Mouse (Mus musculus): ENCODE measurements at regions not wholly inside any gene's neighbourhood (a gene's known extent, or its start where the extent isn't known, plus 50 kb on each side); places are given as distances from the start of the nearest gene placed in this dataset.

DNA sequence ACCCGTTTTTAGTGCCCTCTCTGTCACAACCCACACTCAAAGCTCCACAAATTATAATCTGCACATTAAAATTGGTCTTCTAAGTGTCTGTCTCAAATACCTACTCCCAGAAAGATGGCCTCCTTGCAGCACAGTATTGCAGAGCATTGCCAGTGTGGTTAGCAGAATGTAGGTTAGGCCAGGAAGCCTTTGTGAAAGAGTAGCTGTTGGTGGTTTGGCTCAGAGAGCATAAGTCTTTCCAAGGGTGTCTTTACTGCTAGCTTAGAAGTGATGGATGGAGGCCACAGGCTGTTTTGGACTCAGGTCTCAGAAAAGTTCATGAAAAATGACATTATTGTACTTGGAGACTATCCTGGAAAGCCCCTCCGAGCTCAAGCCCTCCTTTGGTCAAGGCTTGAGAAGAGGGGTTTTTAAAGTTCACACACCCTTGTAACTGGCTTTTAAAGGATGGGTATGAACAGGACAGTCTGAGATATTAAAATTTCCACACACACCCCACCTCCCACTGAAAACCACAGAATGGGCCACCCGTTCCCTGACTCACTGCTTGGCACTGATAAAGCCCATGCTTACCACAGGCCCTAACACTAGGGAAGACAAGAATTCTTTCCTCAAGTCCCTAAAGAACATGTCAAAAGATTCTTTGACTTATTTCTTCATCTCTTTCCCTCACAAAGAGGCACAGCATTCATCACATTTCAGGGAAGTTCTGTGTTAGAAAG, 605.1 kb downstream of the Ets1 start:
- Histone ChIP-seq H3K4me3 (ENCODE audit: low read depth, low read length) (no peak overlapping the region), H3K27ac (ENCODE audit: insufficient read depth, low read depth, low read length) (no peak overlapping the region), H3K27me3 (ENCODE audit: control insufficient read depth, insufficient read depth, low read length) (no peaks in the 10 kb centered on the region), H3K4me1 (ENCODE audit: control insufficient read depth, insufficient read depth, insufficient read length, low read length) (no peaks in the 10 kb centered on the region), H3K36me3 (ENCODE audit: control insufficient read depth, insufficient read depth, low read length) (no peaks in the 10 kb centered on the region)
- 70% methylated on average over 3 of the region's 3 CpGs for WGBS
- TF ChIP-seq POLR2A (IDR thresholded peaks at IDR 0.05; ENCODE audit: low read depth, low read length) (no peak), CTCF (IDR thresholded peaks at IDR 0.05; ENCODE audit: extremely low read depth, insufficient read length, insufficient replicate concordance, low read depth, low read length) (no peak)

DNA sequence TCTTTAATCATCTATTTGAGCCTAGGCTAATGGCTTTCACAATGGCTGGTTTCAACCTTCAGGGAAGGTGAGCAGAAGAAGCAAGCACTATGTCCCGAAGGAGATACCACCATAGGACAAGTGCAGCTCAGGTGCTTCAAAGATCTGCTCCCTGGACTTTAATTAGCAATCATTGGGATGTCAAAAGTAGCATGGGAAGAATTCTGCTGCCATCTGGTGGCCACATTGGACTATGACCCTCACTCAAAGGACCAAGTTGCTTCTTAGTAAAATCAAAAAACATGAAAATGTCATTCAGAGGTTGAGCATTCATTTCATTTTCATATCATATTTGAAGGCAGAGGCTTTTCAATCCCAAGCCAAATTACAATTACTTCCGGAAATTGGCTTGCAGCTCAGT, 610.9 kb downstream of the Ets1 start:
- 28% methylated on average over 2 of the region's 2 CpGs for WGBS
- Histone ChIP-seq H3K4me3 (ENCODE audit: low read depth, low read length) (no peak overlapping the region), H3K4me1 (ENCODE audit: control insufficient read depth, insufficient read depth, insufficient read length, low read length) (no peaks in the 10 kb centered on the region), H3K27me3 (ENCODE audit: control insufficient read depth, insufficient read depth, low read length) (no peaks in the 10 kb centered on the region), H3K27ac (ENCODE audit: insufficient read depth, low read depth, low read length) (no peak overlapping the region), H3K36me3 (ENCODE audit: control insufficient read depth, insufficient read depth, low read length) (no peaks in the 10 kb centered on the region)
- TF ChIP-seq CTCF (IDR thresholded peaks at IDR 0.05; ENCODE audit: extremely low read depth, insufficient read length, insufficient replicate concordance, low read depth, low read length) (no peak), POLR2A (IDR thresholded peaks at IDR 0.05; ENCODE audit: low read depth, low read length) (no peak)

DNA sequence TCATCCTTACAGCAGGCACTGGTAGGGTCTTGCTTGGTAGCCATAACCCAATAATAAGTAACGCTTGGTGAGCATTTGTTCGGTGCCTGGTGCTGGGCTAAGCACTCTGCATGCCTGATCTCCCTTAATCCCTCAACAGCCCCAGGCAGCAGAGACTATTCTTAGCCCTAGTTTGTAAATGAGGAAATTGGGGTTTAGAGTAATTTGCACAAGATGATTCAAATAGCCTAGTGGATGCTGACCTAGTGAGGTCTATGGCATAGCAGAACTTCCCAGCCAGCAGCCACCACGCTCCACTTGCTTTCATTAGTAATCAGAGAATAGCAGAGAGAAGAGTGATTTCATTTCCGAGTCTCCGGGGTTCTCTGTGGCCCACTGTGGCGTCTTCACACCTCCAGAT, 622.2 kb downstream of the Ets1 start:
- H3K27me3 ChIP-seq (ENCODE audit: control insufficient read depth, insufficient read depth, low read length): no peaks in the 10 kb centered on the region
- H3K4me3 ChIP-seq (ENCODE audit: low read depth, low read length): no peak overlapping the region
- 75% methylated on average over 6 of the region's 6 CpGs for WGBS
- no peaks in the 10 kb centered on the region for H3K36me3 ChIP-seq (ENCODE audit: control insufficient read depth, insufficient read depth, low read length)
- H3K4me1 ChIP-seq (ENCODE audit: control insufficient read depth, insufficient read depth, insufficient read length, low read length): no peaks in the 10 kb centered on the region
- no peak overlapping the region for H3K27ac ChIP-seq (ENCODE audit: insufficient read depth, low read depth, low read length)
- TF ChIP-seq POLR2A (IDR thresholded peaks at IDR 0.05; ENCODE audit: low read depth, low read length): no peak
- TF ChIP-seq CTCF (IDR thresholded peaks at IDR 0.05; ENCODE audit: extremely low read depth, insufficient read length, insufficient replicate concordance, low read depth, low read length): no peak

DNA sequence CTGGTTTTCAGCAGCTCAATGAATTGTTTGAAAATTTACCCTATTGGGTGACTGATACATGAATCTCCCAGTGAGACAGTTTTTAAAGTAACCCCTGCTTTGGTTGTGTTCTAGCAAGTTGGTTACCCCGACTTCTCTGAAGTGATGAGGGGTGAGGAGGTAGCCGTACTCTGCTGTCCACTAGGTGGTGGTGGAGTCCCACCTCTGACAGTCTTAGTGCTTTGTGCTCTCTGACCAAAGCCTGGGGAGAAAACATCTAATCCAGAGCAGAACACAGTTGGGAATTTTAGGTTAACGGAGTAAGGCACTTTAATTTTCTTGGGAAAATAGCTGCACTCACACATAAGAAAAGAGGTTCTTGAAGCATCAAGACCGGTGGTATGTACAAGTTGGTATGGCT, 624.1 kb downstream of the Ets1 start:
- no peaks in the 10 kb centered on the region for H3K27me3 ChIP-seq (ENCODE audit: control insufficient read depth, insufficient read depth, low read length)
- H3K27ac ChIP-seq (ENCODE audit: insufficient read depth, low read depth, low read length): no peak overlapping the region
- 34% methylated on average over 4 of the region's 4 CpGs for WGBS
- H3K4me3 ChIP-seq (ENCODE audit: low read depth, low read length): no peak overlapping the region
- no peaks in the 10 kb centered on the region for H3K4me1 ChIP-seq (ENCODE audit: control insufficient read depth, insufficient read depth, insufficient read length, low read length)
- TF ChIP-seq CTCF (IDR thresholded peaks at IDR 0.05; ENCODE audit: extremely low read depth, insufficient read length, insufficient replicate concordance, low read depth, low read length) (no peak; the same call in 1 of the 2 replicates), POLR2A (IDR thresholded peaks at IDR 0.05; ENCODE audit: low read depth, low read length) (no peak)
- no peaks in the 10 kb centered on the region for H3K36me3 ChIP-seq (ENCODE audit: control insufficient read depth, insufficient read depth, low read length)

DNA sequence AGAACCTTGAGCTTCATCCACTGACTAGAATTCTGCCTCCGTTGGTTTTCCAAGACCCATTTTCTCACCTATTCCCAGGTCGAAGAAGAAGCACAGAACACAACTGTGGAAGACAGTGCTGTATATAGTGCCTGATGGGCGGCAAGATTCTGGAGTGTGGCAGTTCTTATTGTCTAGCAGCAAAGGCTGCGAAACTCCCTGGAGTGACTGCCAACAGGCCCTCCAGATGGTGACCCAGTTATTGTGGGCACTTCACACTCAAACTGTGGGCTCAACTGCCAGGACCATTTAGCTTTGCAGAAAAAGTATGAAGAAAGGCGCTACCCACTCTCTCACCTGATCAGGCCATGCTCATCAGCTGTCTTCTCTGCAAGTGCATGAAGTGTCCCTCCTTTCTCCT, 653.4 kb downstream of the Ets1 start:
- H3K27ac ChIP-seq (ENCODE audit: insufficient read depth, low read depth, low read length): no peak overlapping the region
- H3K36me3 ChIP-seq (ENCODE audit: control insufficient read depth, insufficient read depth, low read length): no peaks in the 10 kb centered on the region
- H3K4me3 ChIP-seq (ENCODE audit: low read depth, low read length): no peak overlapping the region
- TF ChIP-seq CTCF (IDR thresholded peaks at IDR 0.05; ENCODE audit: extremely low read depth, insufficient read length, insufficient replicate concordance, low read depth, low read length) (no peak), POLR2A (IDR thresholded peaks at IDR 0.05; ENCODE audit: low read depth, low read length) (no peak)
- no peaks in the 10 kb centered on the region for H3K27me3 ChIP-seq (ENCODE audit: control insufficient read depth, insufficient read depth, low read length)
- H3K4me1 ChIP-seq (ENCODE audit: control insufficient read depth, insufficient read depth, insufficient read length, low read length): no peaks in the 10 kb centered on the region
- WGBS: 78% methylated on average over 5 of the region's 5 CpGs

DNA sequence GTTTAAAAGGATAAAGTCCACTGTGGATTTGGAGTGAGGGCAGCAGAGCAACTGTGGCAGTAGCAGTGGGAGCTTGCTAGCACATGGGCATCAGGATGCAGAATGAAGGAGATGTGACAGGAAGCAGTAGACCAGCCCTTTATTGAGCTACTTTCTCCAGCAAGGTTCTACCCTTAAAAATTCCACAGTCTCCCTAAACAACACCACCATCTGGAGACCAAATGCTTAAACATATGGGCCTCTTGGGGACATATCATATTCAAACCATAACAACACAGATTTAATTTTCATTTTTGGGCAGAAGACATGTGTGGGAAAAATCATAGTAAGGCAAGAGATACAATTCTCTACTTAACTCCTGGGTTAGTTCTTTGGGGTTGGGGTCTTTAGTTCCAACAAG, 656.1 kb downstream of the Ets1 start:
- no peak overlapping the region for H3K27ac ChIP-seq (ENCODE audit: insufficient read depth, low read depth, low read length)
- no peaks in the 10 kb centered on the region for H3K4me1 ChIP-seq (ENCODE audit: control insufficient read depth, insufficient read depth, insufficient read length, low read length)
- TF ChIP-seq POLR2A (IDR thresholded peaks at IDR 0.05; ENCODE audit: low read depth, low read length) (no peak), CTCF (IDR thresholded peaks at IDR 0.05; ENCODE audit: extremely low read depth, insufficient read length, insufficient replicate concordance, low read depth, low read length) (no peak)
- no peaks in the 10 kb centered on the region for H3K27me3 ChIP-seq (ENCODE audit: control insufficient read depth, insufficient read depth, low read length)
- H3K36me3 ChIP-seq (ENCODE audit: control insufficient read depth, insufficient read depth, low read length): no peaks in the 10 kb centered on the region
- no peak overlapping the region for H3K4me3 ChIP-seq (ENCODE audit: low read depth, low read length)

DNA sequence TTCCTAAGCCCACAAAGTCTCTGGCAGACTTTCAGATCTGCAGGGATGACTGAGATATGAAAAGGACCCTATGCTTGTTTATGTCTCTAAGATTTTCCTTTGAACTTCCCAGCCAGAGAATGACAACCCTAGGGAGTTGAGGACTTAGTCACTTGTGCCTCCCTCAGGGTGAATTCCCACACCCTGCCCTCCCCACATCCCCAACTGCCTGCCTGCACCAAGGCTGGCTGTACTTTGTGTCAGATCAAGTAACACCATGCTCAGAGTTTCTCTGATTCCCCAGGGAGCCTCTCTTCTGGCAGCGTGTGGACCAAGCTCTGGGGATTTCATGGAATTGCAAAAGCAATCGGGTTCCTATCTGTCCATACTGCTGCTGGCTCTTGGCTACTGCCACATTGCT, 659.9 kb downstream of the Ets1 start:
- TF ChIP-seq CTCF (IDR thresholded peaks at IDR 0.05; ENCODE audit: extremely low read depth, insufficient read length, insufficient replicate concordance, low read depth, low read length): no peak
- no peak for TF ChIP-seq POLR2A (IDR thresholded peaks at IDR 0.05; ENCODE audit: low read depth, low read length)
- no peak overlapping the region for H3K4me3 ChIP-seq (ENCODE audit: low read depth, low read length)
- H3K36me3 ChIP-seq (ENCODE audit: control insufficient read depth, insufficient read depth, low read length): no peaks in the 10 kb centered on the region
- no peaks in the 10 kb centered on the region for H3K4me1 ChIP-seq (ENCODE audit: control insufficient read depth, insufficient read depth, insufficient read length, low read length)
- 33% methylated on average over 2 of the region's 2 CpGs for WGBS
- H3K27ac ChIP-seq (ENCODE audit: insufficient read depth, low read depth, low read length): no peak overlapping the region
- no peaks in the 10 kb centered on the region for H3K27me3 ChIP-seq (ENCODE audit: control insufficient read depth, insufficient read depth, low read length)
